Mouse (Mus musculus) E14TG2a.4 (cell line): ENCODE data around the gene Mbtd1.
A peak's percentile ranks its signal among the peaks of the same experiment; 100 is the strongest.

Experiments
- CTCF ChIP-seq: conservative IDR thresholded peaks from 2 replicates; pipeline ENCODE4 v1.5.1; 2014; ENCODE audit warnings: low read length
- POU5F1 ChIP-seq: IDR thresholded peaks from 2 replicates; pipeline ENCODE4 v1.6.1; 2014; ENCODE audit warnings: low read length, borderline replicate concordance

DNA sequence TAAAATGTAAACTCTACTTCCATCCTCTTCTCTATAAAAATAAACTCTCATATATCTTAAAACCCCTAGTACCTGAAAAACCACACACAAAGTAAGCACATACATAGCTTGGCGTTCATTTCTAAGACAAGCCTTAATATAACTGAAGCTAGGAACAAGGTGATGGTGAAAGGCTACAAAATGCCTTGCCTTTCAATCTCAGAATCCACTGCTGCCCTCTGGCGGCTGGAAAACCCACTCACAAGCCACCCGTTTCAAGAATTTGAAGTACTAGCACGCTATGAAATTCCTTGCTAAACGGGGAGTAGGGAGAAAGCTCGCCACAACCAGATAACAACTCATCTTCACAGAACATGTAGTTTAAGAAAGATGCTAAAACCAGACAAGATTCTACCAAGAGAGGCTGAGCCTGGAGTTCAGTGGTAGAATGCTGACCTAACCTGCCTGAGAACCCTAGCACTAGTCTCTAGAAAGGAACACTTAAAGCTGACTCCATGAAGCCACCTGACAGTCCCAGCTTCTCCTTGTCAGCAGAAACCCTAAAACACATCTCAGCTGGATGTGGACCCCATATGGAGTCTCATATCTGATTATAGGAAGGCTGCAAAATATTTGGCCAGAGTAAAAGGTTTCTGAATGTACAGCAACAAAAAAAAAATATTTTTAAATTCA lies 29.2 kb upstream of the Mbtd1 start:
- peak; percentile 67 for TF ChIP-seq CTCF
- no peak for TF ChIP-seq POU5F1
